Mouse (Mus musculus) thymus, adult 2 months (tissue): ENCODE data around the gene Tk1.

Source experiments
- CTCF ChIP-seq: fragments of 200-500 bp; IDR thresholded peaks from 2 replicates; pipeline ENCODE4 v1.5.1; 2012; ENCODE audit warnings: mild to moderate bottlenecking, control low read depth, low read length, moderate library complexity, borderline replicate concordance; ENCODE audit not compliant: control insufficient read depth, poor library complexity, insufficient read depth; ENCODE audit errors: extremely low read depth
- POLR2A ChIP-seq: fragments of 200-500 bp; IDR thresholded peaks from 2 replicates; pipeline ENCODE4 v1.6.1; 2012; ENCODE audit warnings: mild to moderate bottlenecking, low read length, control low read depth, moderate library complexity; ENCODE audit not compliant: control insufficient read depth, poor library complexity, insufficient read depth; ENCODE audit errors: extremely low read depth

GRCm38 (mm10) chr11:117845651-117846050 lies 19.8 kb upstream of the Tk1 start:
- no peak for TF ChIP-seq CTCF
- TF ChIP-seq POLR2A, result no peak
